Mouse (Mus musculus) kidney, postnatal 36 days (tissue): ENCODE data around the gene Ten1.

Source experiments
- DNase-seq, 2 experiments: peaks; one replicate each; pipeline ENCODE4 v3.0.0; 2021 to 2022; ENCODE audit warnings: mixed read lengths in 2 of 2

Gene Ten1

GRCm38 (mm10) chr11:116241744-116242235 is 43.1 kb downstream of the Ten1 start:
- peak; percentile 73 for DNase-seq

GRCm38 (mm10) chr11:116244580-116244979 is 45.9 kb downstream of the Ten1 start:
- DNase-seq = peak; percentile 59 to 62

DNA sequence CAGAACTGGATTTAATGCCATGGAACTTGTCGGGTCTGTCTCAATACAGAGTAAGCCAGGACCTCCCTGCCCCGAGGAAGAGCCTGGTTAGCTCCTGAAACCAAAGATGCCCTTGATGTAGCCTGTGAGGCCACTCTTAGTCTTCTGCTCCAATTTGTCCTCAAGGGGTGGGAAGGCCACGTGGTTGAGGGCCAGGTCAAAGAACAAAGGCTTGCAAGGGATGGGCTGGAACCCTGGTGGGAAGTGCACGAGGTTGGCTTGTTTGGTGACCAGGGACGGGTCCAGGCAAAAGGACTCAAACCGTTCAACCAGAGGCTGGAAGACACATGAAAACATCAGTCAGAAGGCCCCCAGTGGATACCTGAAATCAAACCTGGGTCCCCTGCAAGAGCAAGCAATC is 47.0 kb downstream of the Ten1 start:
- peak; percentile 77 to 80 for DNase-seq

- DNase-seq = peak; percentile 54 to 57
These were observed 49.0 kb downstream of the Ten1 start for GRCm38 (mm10) chr11:116247502-116248222.

DNA sequence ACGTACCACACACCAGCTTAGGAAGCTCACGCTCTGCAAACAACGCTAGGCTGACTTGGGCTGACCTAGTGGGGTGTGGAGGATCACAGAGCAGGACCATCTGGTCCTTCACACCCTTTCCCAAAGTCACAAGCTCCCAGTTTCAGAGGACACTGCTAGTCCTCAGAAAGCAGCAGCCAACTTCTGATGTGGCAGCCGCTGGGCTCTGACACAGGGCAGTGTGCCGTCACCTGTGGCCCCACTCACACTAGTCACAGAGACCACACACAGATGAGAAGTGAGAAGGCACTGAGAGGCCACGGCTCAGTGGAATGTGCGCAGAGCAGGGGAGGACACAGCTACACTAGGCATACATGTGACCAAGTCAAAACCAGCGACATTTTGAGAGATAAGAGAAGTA is 52.2 kb downstream of the Ten1 start:
- DNase-seq = no peak

DNA sequence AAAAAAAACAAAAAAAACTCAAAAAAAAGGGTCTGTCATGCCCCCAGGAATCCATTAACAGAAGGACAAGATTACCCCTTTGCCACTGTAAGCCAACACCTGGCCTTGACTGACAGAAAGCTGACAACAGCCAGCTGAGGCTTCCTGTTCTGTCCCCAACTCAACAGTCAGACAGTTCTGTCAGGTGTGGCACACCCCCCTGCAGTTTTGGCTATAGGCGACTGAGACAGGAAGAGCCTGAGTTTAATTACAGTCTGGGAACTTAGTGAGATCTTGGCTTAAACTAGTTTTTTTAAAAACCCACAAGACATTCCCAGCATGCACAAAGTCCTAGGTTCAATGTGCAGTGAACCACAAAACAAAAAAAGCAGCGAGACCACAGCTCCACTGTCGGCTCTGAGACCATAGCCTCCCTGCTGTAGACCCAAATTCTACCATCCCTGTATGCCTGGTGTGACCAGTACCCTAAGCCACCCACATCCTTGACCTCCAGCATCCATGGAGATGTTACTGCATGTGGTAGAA is 54.5 kb downstream of the Ten1 start:
- peak; percentile 48 to 73 for DNase-seq

GRCm38 (mm10) chr11:116254627-116255026 is 56.0 kb downstream of the Ten1 start:
- peak; percentile 81 to 85 for DNase-seq

- no peak for DNase-seq
These were observed 56.7 kb downstream of the Ten1 start for GRCm38 (mm10) chr11:116255090-116255981.

DNA sequence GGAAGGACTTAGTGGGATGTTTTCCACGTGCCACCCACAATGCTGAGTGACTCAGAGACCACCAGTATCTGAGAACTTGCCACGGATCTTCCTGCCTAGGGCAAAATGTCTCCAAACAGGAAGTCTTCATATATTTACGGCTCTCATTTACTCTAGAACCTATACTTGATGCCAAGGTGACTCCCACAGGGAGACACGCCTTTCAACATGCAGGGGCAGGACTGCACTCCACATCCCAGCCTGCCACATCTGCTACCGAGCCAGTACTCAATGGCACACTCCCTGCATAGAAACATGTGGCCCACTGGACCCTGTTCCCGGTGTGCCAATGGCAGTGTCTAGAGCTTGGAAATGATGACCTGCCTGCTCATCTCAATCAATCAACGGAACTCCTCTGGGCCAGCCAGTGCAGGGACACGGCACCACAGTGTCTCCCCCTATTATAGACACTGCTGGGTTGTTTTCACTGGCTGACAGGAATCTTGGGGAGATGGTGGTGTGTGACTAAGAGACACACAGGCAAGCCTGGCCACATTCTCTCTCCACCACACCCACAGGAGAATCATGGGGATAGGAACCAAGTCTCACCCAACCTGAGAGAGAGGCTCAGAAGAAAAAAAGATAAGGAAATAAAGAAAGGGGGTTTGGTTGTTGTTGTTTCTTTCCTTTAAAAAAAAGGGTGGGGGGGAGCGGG is 57.5 kb downstream of the Ten1 start:
- DNase-seq = no peak

- DNase-seq = no peak
These were observed 60.8 kb downstream of the Ten1 start for GRCm38 (mm10) chr11:116259461-116259860.

DNA sequence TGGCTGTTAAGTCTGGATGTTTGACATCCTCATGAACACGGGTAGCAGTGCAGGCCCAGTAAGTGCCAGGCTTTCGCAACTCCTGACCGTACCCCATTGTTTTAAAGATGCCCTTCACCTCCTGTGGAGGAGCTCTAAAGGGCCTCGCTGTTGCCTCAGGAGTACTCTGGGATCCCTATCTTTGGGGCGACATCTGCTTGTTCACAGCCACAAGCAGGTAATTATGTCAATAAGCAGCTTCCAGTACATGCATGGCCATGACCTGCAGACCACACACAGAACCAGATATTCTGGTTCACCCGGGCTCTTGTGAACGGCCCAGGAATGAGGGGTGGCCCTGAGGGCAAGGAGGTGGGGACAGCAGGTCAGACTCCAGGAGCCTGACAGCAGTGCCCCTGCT is 61.6 kb downstream of the Ten1 start:
- no peak for DNase-seq
